Mouse (Mus musculus) adrenal gland, postnatal 4 days (tissue): ENCODE data around the gene Ppa2. TPM values are rescaled to one million over a fixed set of nuclear protein-coding genes. Genes with fewer than 3 reads are reported as not detected.

Experiments used
- DNase-seq, 2 experiments: peaks; one replicate each; pipeline ENCODE4 v3.0.0; 2021 to 2022; ENCODE audit warnings: low spot score in 2 of 2, mixed read lengths in 2 of 2
- total RNA-seq, 2 experiments: library from RNA; stranded (reverse); gene quantifications; 2 replicates each; pipeline ENCODE4 v1.2.3; 2021

Ppa2 gene
- total RNA-seq, 2 experiments from 2014 or later, result 62.7 to 68.3 TPM

- DNase-seq, result no peak
Observed at GRCm38 (mm10) chr3:133329406-133329805, 19.5 kb downstream of the Ppa2 start.

- DNase-seq, result no peak
Observed at GRCm38 (mm10) chr3:133331184-133331866, 21.4 kb downstream of the Ppa2 start.

GRCm38 (mm10) chr3:133332280-133332679 lies 22.4 kb downstream of the Ppa2 start:
- no peak for DNase-seq

- no peak for DNase-seq
Observed at GRCm38 (mm10) chr3:133333267-133334170, 23.6 kb downstream of the Ppa2 start.

GRCm38 (mm10) chr3:133334691-133335090 lies 24.8 kb downstream of the Ppa2 start:
- DNase-seq, result no peak

GRCm38 (mm10) chr3:133335166-133335565 lies 25.3 kb downstream of the Ppa2 start:
- DNase-seq, result no peak

- no peak for DNase-seq
Observed at GRCm38 (mm10) chr3:133336400-133336799, 26.5 kb downstream of the Ppa2 start.

- no peak for DNase-seq
Observed at GRCm38 (mm10) chr3:133338851-133339356, 29.0 kb downstream of the Ppa2 start.

GRCm38 (mm10) chr3:133339411-133339823 lies 29.5 kb downstream of the Ppa2 start:
- DNase-seq, result no peak

GRCm38 (mm10) chr3:133341106-133341505 lies 31.2 kb downstream of the Ppa2 start:
- DNase-seq, result no peak

- no peak for DNase-seq
Observed at GRCm38 (mm10) chr3:133347535-133347934, 37.6 kb downstream of the Ppa2 start.

GRCm38 (mm10) chr3:133348847-133349246 lies 38.9 kb downstream of the Ppa2 start:
- no peak for DNase-seq

GRCm38 (mm10) chr3:133357426-133357974 lies 47.6 kb downstream of the Ppa2 start:
- DNase-seq, result no peak

GRCm38 (mm10) chr3:133357977-133358376 lies 48.1 kb downstream of the Ppa2 start:
- DNase-seq, result no peak

GRCm38 (mm10) chr3:133361406-133361805 lies 51.5 kb downstream of the Ppa2 start:
- no peak for DNase-seq

GRCm38 (mm10) chr3:133364138-133364537 lies 54.2 kb downstream of the Ppa2 start:
- DNase-seq, result no peak

GRCm38 (mm10) chr3:133366096-133366495 lies 56.2 kb downstream of the Ppa2 start:
- no peak for DNase-seq

- no peak for DNase-seq
Observed at GRCm38 (mm10) chr3:133378174-133378573, 68.3 kb downstream of the Ppa2 start.

GRCm38 (mm10) chr3:133379997-133380396 lies 70.1 kb downstream of the Ppa2 start:
- DNase-seq, result no peak

- no peak for DNase-seq
Observed at GRCm38 (mm10) chr3:133381519-133381918, 71.6 kb downstream of the Ppa2 start.

GRCm38 (mm10) chr3:133382147-133382546 lies 72.2 kb downstream of the Ppa2 start:
- no peak for DNase-seq
